Comparison of ENCODE assay signal across 8 mouse cellular contexts in the genomic region with DNA sequence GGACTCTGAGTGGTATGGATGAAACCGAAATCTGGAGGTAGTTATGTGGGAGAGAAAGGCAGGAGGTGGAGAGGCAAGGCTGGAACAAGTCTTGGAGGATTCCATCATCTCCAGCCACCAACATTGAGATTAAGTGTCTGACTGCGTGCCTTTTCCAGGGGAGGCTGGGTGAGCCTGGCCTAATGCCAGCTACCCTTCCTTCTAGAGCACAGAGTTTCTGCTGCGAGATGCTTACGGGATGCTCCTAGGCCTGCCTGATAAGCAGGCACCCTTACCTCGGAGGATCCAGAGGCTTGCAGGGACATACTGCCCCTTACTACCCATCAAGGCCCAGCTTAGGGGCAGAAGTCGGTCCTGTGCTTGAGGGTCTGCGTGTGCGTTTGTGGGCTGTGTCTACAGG. TPM values are rescaled to one million over a fixed set of nuclear protein-coding genes. Genes with fewer than 3 reads are reported as not detected.
A peak's percentile ranks its signal among the peaks of the same experiment; 100 is the strongest.
DNase-seq lines count a peak whose midpoint lies in the region; ATAC-seq and TF ChIP-seq lines count a peak whose summit lies in the region.

No protein-coding gene starts in this region.

- peaks cover 3 to 18% of the 10 kb centered on the region in 2 experiments; a peak in 2 of 4 replicates for H3K4me1 ChIP-seq in heart, embryonic 14.5 days (ENCODE audit: control insufficient read depth in 2 of 2, insufficient read depth in 2 of 2, low read length in 2 of 2)
- peaks cover 54% of the 10 kb centered on the region for H3K4me1 ChIP-seq in G1E (ENCODE audit: insufficient read depth, low read depth, low read length)
- peaks cover 66% of the 10 kb centered on the region for H3K4me1 ChIP-seq in hindbrain, embryonic 10.5 days (replicated peaks)
- peaks cover 5% of the 10 kb centered on the region; the same call in 1 of the 2 replicates for H3K4me1 ChIP-seq in cerebellum, adult 2 months (ENCODE audit: control insufficient read depth, insufficient read depth, low read length)

- H3K9ac ChIP-seq in heart, embryonic 14.5 days (ENCODE audit: low read length): peak overlapping the region; percentile 73

- no peaks in the 10 kb centered on the region for H3K9me3 ChIP-seq in heart, embryonic 14.5 days (ENCODE audit: control insufficient read depth, low read length)
- H3K9me3 ChIP-seq in G1E (replicated peaks): no peaks in the 10 kb centered on the region
- H3K9me3 ChIP-seq in hindbrain, embryonic 10.5 days: no peaks in the 10 kb centered on the region

- H3K4me2 ChIP-seq in heart, embryonic 14.5 days (ENCODE audit: low read length): peak overlapping the region; percentile 86

- DNase-seq in heart, postnatal 36 days: no peak
- no peak for DNase-seq in G1E (ENCODE audit: low spot score)
- DNase-seq in hindbrain, embryonic 10.5 days (ENCODE audit: low spot score): no peak
- no peak for DNase-seq in cerebellum, adult 2 months
- no peak for DNase-seq in embryo, embryonic 11 days
- no peak for DNase-seq in right cerebral cortex, adult 18-20 months

- WGBS in heart, embryonic 14.5 days: 41% methylated on average over 8 of the region's 8 CpGs
- WGBS in hindbrain, embryonic 10.5 days: 54% methylated on average over 8 of the region's 8 CpGs
- WGBS in cerebellum, adult 2 months: 58% methylated on average over 8 of the region's 8 CpGs

- no peak for ATAC-seq in heart, embryonic 14.5 days (ENCODE audit: insufficient number of reproducible peaks, insufficient read depth, low FRiP score, low read depth)
- no peak for ATAC-seq in G1E (ENCODE audit: extremely low read depth, insufficient number of reproducible peaks, low FRiP score, poor library complexity, severe bottlenecking)
- ATAC-seq in megakaryocyte-erythroid progenitor cell, adult 5-6 weeks (replicated peaks; ENCODE audit: low FRiP score, low TSS enrichment, poor library complexity, severe bottlenecking): 0 out of 2 replicates have a peak, but pooled peaks have one; percentile 16

- TF ChIP-seq POLR2A in cerebellum, adult 2 months (IDR thresholded peaks at IDR 0.05; ENCODE audit: borderline replicate concordance, insufficient read depth, low read length): no peak

- no peak for TF ChIP-seq CTCF in G1E (IDR thresholded peaks at IDR 0.05; ENCODE audit: low read depth, low read length)
- no peak for TF ChIP-seq CTCF in cerebellum, adult 2 months (IDR thresholded peaks at IDR 0.05; ENCODE audit: borderline replicate concordance, insufficient read depth, low read depth, low read length)

- peak overlapping the region; percentile 34 to 40 for H3K4me3 ChIP-seq in heart, embryonic 14.5 days (ENCODE audit: control insufficient read depth in 1 of 2, insufficient read depth in 1 of 2, low read depth in 1 of 2, low read length in 2 of 2)
- peak overlapping the region; percentile 67 for H3K4me3 ChIP-seq in G1E (ENCODE audit: low read depth, low read length)
- H3K4me3 ChIP-seq in hindbrain, embryonic 10.5 days: peak overlapping the region; percentile 89
- H3K4me3 ChIP-seq in cerebellum, adult 2 months (replicated peaks; ENCODE audit: insufficient read depth, low read depth, low read length): no peak overlapping the region

- peaks cover 44% of the 10 kb centered on the region for H3K27me3 ChIP-seq in heart, embryonic 14.5 days (ENCODE audit: control insufficient read depth, insufficient read depth, low read length)
- peaks cover 60% of the 10 kb centered on the region for H3K27me3 ChIP-seq in G1E (ENCODE audit: insufficient read depth, low read length)
- peaks cover 46% of the 10 kb centered on the region for H3K27me3 ChIP-seq in hindbrain, embryonic 10.5 days (ENCODE audit: insufficient read depth, poor library complexity, severe bottlenecking)
- no peaks in the 10 kb centered on the region for H3K27me3 ChIP-seq in cerebellum, adult 2 months (ENCODE audit: control insufficient read depth, insufficient read depth, low read length)

- H3K27ac ChIP-seq in heart, embryonic 14.5 days (replicated peaks in 1 of 2; ENCODE audit: control insufficient read depth in 1 of 2, insufficient read depth in 1 of 2, low read depth in 2 of 2, low read length in 2 of 2): no peak overlapping the region
- H3K27ac ChIP-seq in hindbrain, embryonic 10.5 days: peak overlapping the region; percentile 87
- no peak overlapping the region for H3K27ac ChIP-seq in cerebellum, adult 2 months (ENCODE audit: insufficient read depth, low read length)

- intact Hi-C loops in heart, postnatal 36 days (cut with DNase I): no loop called here

- H3K36me3 ChIP-seq in heart, embryonic 14.5 days (ENCODE audit: control insufficient read depth, insufficient read depth, low read length): no peaks in the 10 kb centered on the region
- H3K36me3 ChIP-seq in G1E (replicated peaks): peaks cover 8% of the 10 kb centered on the region
- H3K36me3 ChIP-seq in hindbrain, embryonic 10.5 days: peaks cover 47% of the 10 kb centered on the region

RNA-seq across cellular contexts. Expression of a gene that starts 4.0 kb away (rescaled TPM):
- polyA plus RNA-seq in heart, embryonic 14.5 days (2014; fragmentation: Nextera tagmentation; extraction: Ambion mirVana): 2.4 and 2.6 TPM in 2 replicates
- 1 to 10 TPM; 4.6 to 4.8 TPM for total RNA-seq in heart, postnatal 36 days (2021)
- total RNA-seq in G1E (2014; fragmentation: Nextera tagmentation): 3.0 and 6.8 TPM in 2 replicates
- 0.93 and 1.5 TPM in 2 replicates for total RNA-seq in G1E (2017)
- 3.1 and 3.5 TPM in 2 replicates for polyA plus RNA-seq in G1E (2012)
- 5.8 and 9.1 TPM in 2 replicates for polyA plus RNA-seq in hindbrain, embryonic 10.5 days (2016; fragmentation: Nextera tagmentation; extraction: Ambion mirVana)
- total RNA-seq in megakaryocyte-erythroid progenitor cell, adult 5-6 weeks (2014; fragmentation: Nextera tagmentation): 7.9 and 8.3 TPM in 2 replicates
- 2.9 and 3.8 TPM in 2 replicates for total RNA-seq in megakaryocyte-erythroid progenitor cell, adult 5-6 weeks (2017)
- polyA plus RNA-seq in cerebellum, adult 2 months (2012; rRNA removed): 116 and 122 TPM in 2 replicates

RNA-seq across cellular contexts. Expression of a gene that starts 4.8 kb away (rescaled TPM):
- 340 and 379 TPM in 2 replicates for polyA plus RNA-seq in heart, embryonic 14.5 days (2014; fragmentation: Nextera tagmentation; extraction: Ambion mirVana)
- total RNA-seq in heart, postnatal 36 days (2021): 100 to 1,000 TPM; 189 to 220 TPM
- total RNA-seq in G1E (2014; fragmentation: Nextera tagmentation) (116 and 202 TPM in 2 replicates), G1E (2017) (409 and 434 TPM in 2 replicates)
- polyA plus RNA-seq in G1E (2012): 513 and 777 TPM in 2 replicates
- polyA plus RNA-seq in hindbrain, embryonic 10.5 days (2016; fragmentation: Nextera tagmentation; extraction: Ambion mirVana): 312 and 362 TPM in 2 replicates
- 166 and 210 TPM in 2 replicates for total RNA-seq in megakaryocyte-erythroid progenitor cell, adult 5-6 weeks (2014; fragmentation: Nextera tagmentation)
- total RNA-seq in megakaryocyte-erythroid progenitor cell, adult 5-6 weeks (2017): 64.8 and 66.7 TPM in 2 replicates
- polyA plus RNA-seq in cerebellum, adult 2 months (2012; rRNA removed): 200 and 210 TPM in 2 replicates

RNA-seq across cellular contexts. Expression of a gene that starts 11.6 kb away (rescaled TPM):
- not detected in 2 replicates for polyA plus RNA-seq in heart, embryonic 14.5 days (2014; fragmentation: Nextera tagmentation; extraction: Ambion mirVana)
- not detected for total RNA-seq in heart, postnatal 36 days (2021)
- total RNA-seq in G1E (2014; fragmentation: Nextera tagmentation) (not detected in 2 replicates), G1E (2017) (0.11 TPM in 1 of 2 replicates, not detected in the other)
- polyA plus RNA-seq in G1E (2012): not detected in 2 replicates
- 0.34 TPM in 1 of 2 replicates, not detected in the other for polyA plus RNA-seq in hindbrain, embryonic 10.5 days (2016; fragmentation: Nextera tagmentation; extraction: Ambion mirVana)
- not detected in 2 replicates for total RNA-seq in megakaryocyte-erythroid progenitor cell, adult 5-6 weeks (2014; fragmentation: Nextera tagmentation)
- total RNA-seq in megakaryocyte-erythroid progenitor cell, adult 5-6 weeks (2017): not detected in 2 replicates
- 1.4 TPM in 2 replicates for polyA plus RNA-seq in cerebellum, adult 2 months (2012; rRNA removed)

RNA-seq across cellular contexts. Expression of a gene that starts 12.6 kb away (rescaled TPM):
- 66.5 and 75.8 TPM in 2 replicates for polyA plus RNA-seq in heart, embryonic 14.5 days (2014; fragmentation: Nextera tagmentation; extraction: Ambion mirVana)
- total RNA-seq in heart, postnatal 36 days (2021): 10 to 100 TPM; 24.6 to 26.7 TPM
- 26.2 and 32.3 TPM in 2 replicates for total RNA-seq in G1E (2014; fragmentation: Nextera tagmentation)
- 9.3 and 12.1 TPM in 2 replicates for total RNA-seq in G1E (2017)
- polyA plus RNA-seq in G1E (2012): 54.2 and 61.1 TPM in 2 replicates
- 85.3 and 88.7 TPM in 2 replicates for polyA plus RNA-seq in hindbrain, embryonic 10.5 days (2016; fragmentation: Nextera tagmentation; extraction: Ambion mirVana)
- 54.7 and 61.3 TPM in 2 replicates for total RNA-seq in megakaryocyte-erythroid progenitor cell, adult 5-6 weeks (2014; fragmentation: Nextera tagmentation)
- total RNA-seq in megakaryocyte-erythroid progenitor cell, adult 5-6 weeks (2017): 14.5 and 14.8 TPM in 2 replicates
- polyA plus RNA-seq in cerebellum, adult 2 months (2012; rRNA removed): 34.2 and 36.9 TPM in 2 replicates

RNA-seq across cellular contexts. Expression of a gene that starts 15.3 kb away (rescaled TPM):
- polyA plus RNA-seq in heart, embryonic 14.5 days (2014; fragmentation: Nextera tagmentation; extraction: Ambion mirVana): not detected in 2 replicates
- total RNA-seq in heart, postnatal 36 days (2021): not detected
- not detected in 2 replicates for total RNA-seq in G1E (2014; fragmentation: Nextera tagmentation)
- total RNA-seq in G1E (2017): not detected in 2 replicates
- not detected in 2 replicates for polyA plus RNA-seq in G1E (2012)
- polyA plus RNA-seq in hindbrain, embryonic 10.5 days (2016; fragmentation: Nextera tagmentation; extraction: Ambion mirVana): not detected in 2 replicates
- total RNA-seq in megakaryocyte-erythroid progenitor cell, adult 5-6 weeks (2014; fragmentation: Nextera tagmentation): not detected in 2 replicates
- not detected in 2 replicates for total RNA-seq in megakaryocyte-erythroid progenitor cell, adult 5-6 weeks (2017)
- polyA plus RNA-seq in cerebellum, adult 2 months (2012; rRNA removed): not detected in 2 replicates

Comparison
In these comparisons a context has a peak if more than half of its experiments do, and no peak if none do; other contexts are left out.
1. RNA of a gene that starts 4.0 kb away (polyA plus RNA-seq): 116 to 122 TPM in cerebellum, adult 2 months; 5.8 to 9.1 TPM in hindbrain, embryonic 10.5 days, 3.1 to 3.5 TPM in G1E and 2.4 to 2.6 TPM in heart, embryonic 14.5 days; every median in the first group is over 10 times any median in the second.